Mouse (Mus musculus): Measurements from ENCODE around the gene Gm20767. TPM values are rescaled to one million over a fixed set of nuclear protein-coding genes. Genes with fewer than 3 reads are reported as not detected.
"Not testable (repeated sequence)": the region's sequence is repeated elsewhere in the genome, so short reads cannot be mapped to it uniquely, and the experiment has no call there.

Gm20767 gene
- not detected in 2 replicates for polyA plus RNA-seq (2012; rRNA removed)

DNA sequence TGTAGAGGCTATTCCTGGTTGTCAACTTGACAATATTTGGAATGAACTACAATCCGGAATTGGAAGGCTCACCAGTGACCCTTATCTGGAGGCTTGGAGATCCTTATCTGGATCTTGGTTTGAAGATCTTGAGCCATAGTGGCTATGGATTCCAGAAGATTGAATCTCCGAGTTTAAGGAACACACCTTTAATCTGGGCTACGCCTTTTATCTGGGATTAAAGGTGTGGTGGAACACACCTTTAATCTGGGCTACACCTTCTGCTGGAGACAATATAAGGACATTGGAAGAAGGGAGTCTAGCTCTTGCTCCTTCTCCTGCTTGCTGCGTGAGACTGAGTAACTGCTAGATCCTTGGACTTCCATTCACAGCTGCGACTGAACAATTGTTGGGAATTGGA, at the start of gene Gm20767:
Gene Gm20767, plus strand, starts transcription at position 301 of the 400 bp plus-strand sequence.
- not testable (repeated sequence) for DNase-seq (ENCODE audit: low read depth)

GRCm38 (mm10) chr13:120092950-120093349, 47.1 kb upstream of the Gm20767 start:
- not testable (repeated sequence) for DNase-seq (ENCODE audit: low read depth)

- DNase-seq (ENCODE audit: low read depth): peak; percentile 18
Measured at GRCm38 (mm10) chr13:120096241-120096937, 43.7 kb upstream of the Gm20767 start.

DNA sequence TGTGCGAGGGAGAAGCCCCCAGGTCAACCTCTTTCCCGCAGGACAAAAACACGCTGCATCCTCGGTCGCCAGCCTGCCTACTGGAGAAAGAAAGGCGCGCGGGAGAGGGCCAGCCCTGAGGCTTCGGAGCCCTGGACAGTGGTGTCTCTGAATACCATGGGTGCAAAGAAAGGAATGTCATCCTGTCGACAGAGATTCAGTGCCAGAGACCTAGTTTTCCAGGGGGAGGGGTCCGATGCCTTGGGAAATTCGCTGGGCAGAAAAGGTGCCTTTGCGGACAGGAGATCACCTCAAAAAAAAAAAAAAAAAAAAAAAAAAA, 43.1 kb upstream of the Gm20767 start:
- DNase-seq (ENCODE audit: low read depth): not testable (repeated sequence)

- DNase-seq (ENCODE audit: low read depth): not testable (repeated sequence)
Measured at GRCm38 (mm10) chr13:120099327-120099726, 40.7 kb upstream of the Gm20767 start.

- not testable (repeated sequence) for DNase-seq (ENCODE audit: low read depth)
Measured at GRCm38 (mm10) chr13:120106504-120106903, 33.5 kb upstream of the Gm20767 start.

DNA sequence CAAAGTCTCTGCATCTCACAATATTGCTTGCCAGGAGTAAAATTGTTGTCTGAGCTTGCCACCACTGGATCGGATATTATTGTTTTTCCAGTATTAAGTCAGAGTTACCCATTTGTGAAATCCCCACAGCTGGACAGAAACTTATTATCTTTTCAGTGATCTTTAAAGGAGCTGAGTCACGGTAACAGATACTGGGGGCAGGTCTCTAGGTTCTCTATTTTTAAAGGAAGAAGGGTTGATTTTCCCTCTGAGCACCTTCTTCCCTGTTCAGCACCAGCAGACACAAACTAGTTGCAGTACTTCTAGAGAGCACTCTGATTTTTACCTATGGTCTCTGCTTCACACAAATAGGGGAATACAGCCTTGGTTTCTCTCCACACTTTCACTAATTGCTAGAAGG, 33.0 kb upstream of the Gm20767 start:
- DNase-seq (ENCODE audit: low read depth): not testable (repeated sequence)

GRCm38 (mm10) chr13:120142348-120142747, 2.3 kb downstream of the Gm20767 start:
- not testable (repeated sequence) for DNase-seq (ENCODE audit: low read depth)

DNA sequence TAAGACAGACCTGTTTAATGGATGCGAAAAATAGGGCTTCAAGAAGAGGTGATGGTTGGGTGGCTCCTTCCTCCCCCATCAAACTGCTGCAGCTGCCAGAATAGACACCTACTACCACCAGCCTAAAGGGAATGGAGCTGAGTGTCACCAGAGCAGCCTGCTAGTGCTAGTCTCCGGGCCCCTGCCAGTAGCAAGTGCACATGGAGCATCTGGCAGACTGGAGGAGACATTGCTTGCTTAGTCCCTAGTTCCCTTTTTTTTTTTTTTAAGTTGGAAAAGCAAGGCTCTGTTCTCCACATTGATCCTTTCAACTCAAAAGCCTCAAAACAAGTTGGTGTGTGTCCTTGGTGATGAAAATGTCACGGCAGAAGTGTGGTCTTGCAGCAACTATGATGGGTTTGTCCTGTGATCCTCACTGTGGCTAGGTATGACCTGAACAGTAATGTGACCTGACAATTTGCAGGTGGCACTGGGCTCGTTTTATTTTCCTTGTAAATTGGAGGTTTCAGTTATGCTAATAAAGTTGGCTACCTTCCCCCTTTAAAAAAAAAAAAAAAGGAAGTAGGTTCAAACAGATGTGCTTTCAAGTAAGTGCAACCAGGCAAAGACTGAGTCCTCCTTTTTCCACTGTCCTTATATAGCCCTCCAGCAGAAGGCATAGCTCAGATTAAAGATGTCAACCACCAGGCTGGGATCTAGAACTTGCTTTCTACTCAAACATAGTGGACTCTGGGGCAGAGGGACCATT, 9.8 kb downstream of the Gm20767 start:
- DNase-seq (ENCODE audit: low read depth): not testable (repeated sequence)

DNA sequence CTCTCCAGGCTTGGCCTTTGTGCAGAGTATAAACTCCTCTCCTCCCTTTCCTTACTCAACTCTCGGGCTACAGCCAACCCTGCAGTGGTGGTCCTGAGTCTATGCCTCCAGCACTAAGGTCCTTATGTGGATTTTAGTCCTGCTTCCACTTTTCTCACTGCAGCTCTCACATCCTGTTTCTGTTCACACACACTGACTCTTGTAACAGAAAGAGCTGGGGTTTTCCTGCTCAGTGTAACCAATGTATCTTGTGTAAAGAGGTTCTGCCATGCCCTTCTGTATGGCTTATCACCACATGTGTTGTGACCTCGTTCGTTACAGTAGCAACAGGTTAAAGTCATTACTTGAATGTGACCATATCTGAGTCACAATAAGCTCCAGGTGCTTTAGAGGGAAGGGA, 10.5 kb downstream of the Gm20767 start:
- not testable (repeated sequence) for DNase-seq (ENCODE audit: low read depth)

GRCm38 (mm10) chr13:120168301-120168700, 28.3 kb downstream of the Gm20767 start:
- DNase-seq (ENCODE audit: low read depth): not testable (repeated sequence)

- not testable (repeated sequence) for DNase-seq (ENCODE audit: low read depth)
Measured at GRCm38 (mm10) chr13:120172133-120172532, 32.1 kb downstream of the Gm20767 start, which contains the start of gene Gm21818. Gene Gm21818, plus strand, starts transcription at chr13:120172433.

GRCm38 (mm10) chr13:120196189-120196821, 56.3 kb downstream of the Gm20767 start:
- DNase-seq (ENCODE audit: low read depth): not testable (repeated sequence)

Other genes with a start within 250 kb of the Gm20767 start
- not detected in 2 replicates for gene Tcstv1, start 245.5 kb upstream of the Gm20767 start, polyA plus RNA-seq (2012; rRNA removed)
- gene Gm21761, start 211.0 kb upstream of the Gm20767 start, polyA plus RNA-seq (2012; rRNA removed): not detected in 2 replicates
- gene B020031M17Rik, start 189.4 kb upstream of the Gm20767 start, polyA plus RNA-seq (2012; rRNA removed): not detected in 2 replicates
- not detected in 2 replicates for gene Gm36079, start 113.2 kb upstream of the Gm20767 start, polyA plus RNA-seq (2012; rRNA removed)
- not detected in 2 replicates for gene Gm21188, start 88.1 kb upstream of the Gm20767 start, polyA plus RNA-seq (2012; rRNA removed)
- gene Gm21818, start 32.2 kb downstream of the Gm20767 start, polyA plus RNA-seq (2012; rRNA removed): not detected in 2 replicates
- gene Gm21762, start 75.7 kb downstream of the Gm20767 start, polyA plus RNA-seq (2012; rRNA removed): not detected in 2 replicates
- gene Gm21731, start 98.9 kb downstream of the Gm20767 start, polyA plus RNA-seq (2012; rRNA removed): not detected in 2 replicates
- gene AF067061, start 122.9 kb downstream of the Gm20767 start, polyA plus RNA-seq (2012; rRNA removed): not detected in 2 replicates
- 0.06 and 0.15 TPM in 2 replicates for gene BC147527, start 160.1 kb downstream of the Gm20767 start, polyA plus RNA-seq (2012; rRNA removed)
- not detected in 2 replicates for gene Tcstv3, start 176.6 kb downstream of the Gm20767 start, polyA plus RNA-seq (2012; rRNA removed)